Mouse (Mus musculus): ENCODE measurements around the gene Sorl1.
"Not testable (repeated sequence)": the region's sequence is repeated elsewhere in the genome, so short reads cannot be mapped to it uniquely, and the experiment has no call there.

Sorl1 gene

DNA sequence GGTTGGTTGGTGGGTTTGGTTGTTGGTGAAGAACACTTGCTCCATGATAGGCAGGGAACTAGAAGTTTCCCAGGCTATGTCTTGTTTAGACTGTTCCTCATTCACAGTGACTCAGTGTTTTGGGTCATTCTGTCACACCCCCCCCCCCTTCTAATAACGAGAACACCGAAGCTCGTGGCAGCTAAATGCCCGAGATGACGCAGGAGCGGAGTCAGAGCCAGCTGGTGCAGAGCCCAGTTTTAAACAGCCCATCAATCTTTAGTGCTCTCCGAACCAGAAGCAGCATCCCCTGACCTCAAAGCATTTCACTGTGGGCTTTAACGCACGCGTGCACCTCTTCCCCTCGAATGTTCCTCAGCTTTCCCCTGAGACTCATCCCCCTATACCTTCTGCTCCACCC is 29.3 kb downstream of the Sorl1 start:
- in situ Hi-C loops (cut with MboI, MseI): no loop called here

DNA sequence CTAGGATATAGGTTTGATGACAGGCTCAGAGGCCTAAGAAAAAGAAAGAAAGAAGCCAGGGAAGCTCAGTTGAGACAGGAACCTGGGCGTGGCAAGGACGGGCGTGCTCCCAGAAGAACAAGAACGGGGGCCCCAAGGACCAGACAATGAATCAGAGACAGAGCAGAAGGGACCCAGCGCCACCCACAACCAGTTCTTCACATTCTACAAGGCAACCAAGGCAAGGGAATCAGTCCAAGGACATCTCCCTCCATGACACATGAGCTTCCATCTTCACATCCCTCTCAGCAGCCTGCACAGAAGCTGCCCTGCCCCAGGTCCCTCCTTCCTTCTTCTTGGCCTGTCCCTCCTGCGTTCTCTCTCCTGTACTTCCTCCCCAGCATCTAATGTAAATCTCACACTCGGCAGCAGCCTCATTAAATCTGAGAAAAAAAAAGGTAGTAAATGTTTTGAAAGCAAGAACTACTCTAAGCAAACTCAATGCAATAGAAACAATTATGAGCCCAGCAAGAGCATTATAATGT is 30.0 kb downstream of the Sorl1 start:
- in situ Hi-C loops (cut with MboI, MseI): no loop called here

GRCm38 (mm10) chr9:42092749-42093148 is 31.3 kb downstream of the Sorl1 start:
- in situ Hi-C loops (cut with MboI, MseI): no loop called here

GRCm38 (mm10) chr9:42091561-42091960 is 32.5 kb downstream of the Sorl1 start:
- in situ Hi-C loops (cut with MboI, MseI): no loop called here

DNA sequence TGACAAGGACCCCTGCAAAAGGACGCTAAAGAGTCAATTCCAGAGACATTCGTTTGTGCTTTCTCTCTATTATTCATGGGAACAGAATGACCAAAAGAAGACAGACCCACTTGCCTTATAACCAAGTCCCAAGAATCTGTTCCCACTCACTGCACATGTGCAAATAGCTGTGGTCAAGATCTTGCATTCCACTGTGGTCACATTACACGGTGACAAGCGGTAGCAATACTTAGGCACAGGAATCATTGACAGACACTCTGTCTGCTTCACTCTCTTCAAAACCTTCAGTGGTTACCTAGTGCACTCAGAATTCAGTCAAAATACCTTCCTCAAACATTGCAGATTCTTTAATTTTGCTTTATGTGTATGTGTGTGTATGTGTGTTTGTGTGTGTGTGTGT is 36.2 kb downstream of the Sorl1 start:
- in situ Hi-C loops (cut with MboI, MseI): no loop called here

DNA sequence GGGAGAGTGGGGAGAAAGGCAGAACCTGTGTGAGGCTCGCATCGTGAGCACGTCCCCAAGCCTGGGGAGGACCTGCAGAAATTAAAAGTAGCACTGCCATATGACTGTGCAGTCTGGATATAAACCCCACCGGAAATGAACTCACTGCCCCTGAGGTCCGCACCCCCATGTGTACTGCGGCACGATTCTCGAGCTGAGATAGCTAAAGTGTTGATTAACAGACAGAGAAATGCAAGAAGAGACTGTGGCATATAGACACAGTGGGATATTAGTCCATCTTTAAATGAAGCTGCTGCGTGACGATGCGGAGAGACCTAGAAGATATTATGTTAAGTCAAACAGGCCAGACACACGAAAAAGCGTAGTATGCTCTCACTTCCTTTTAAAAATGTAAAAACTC is 38.1 kb downstream of the Sorl1 start:
- in situ Hi-C loops (cut with MboI, MseI): no loop called here

- in situ Hi-C loops (cut with MboI, MseI): no loop called here
Measured at GRCm38 (mm10) chr9:42083661-42084067, 40.4 kb downstream of the Sorl1 start.

DNA sequence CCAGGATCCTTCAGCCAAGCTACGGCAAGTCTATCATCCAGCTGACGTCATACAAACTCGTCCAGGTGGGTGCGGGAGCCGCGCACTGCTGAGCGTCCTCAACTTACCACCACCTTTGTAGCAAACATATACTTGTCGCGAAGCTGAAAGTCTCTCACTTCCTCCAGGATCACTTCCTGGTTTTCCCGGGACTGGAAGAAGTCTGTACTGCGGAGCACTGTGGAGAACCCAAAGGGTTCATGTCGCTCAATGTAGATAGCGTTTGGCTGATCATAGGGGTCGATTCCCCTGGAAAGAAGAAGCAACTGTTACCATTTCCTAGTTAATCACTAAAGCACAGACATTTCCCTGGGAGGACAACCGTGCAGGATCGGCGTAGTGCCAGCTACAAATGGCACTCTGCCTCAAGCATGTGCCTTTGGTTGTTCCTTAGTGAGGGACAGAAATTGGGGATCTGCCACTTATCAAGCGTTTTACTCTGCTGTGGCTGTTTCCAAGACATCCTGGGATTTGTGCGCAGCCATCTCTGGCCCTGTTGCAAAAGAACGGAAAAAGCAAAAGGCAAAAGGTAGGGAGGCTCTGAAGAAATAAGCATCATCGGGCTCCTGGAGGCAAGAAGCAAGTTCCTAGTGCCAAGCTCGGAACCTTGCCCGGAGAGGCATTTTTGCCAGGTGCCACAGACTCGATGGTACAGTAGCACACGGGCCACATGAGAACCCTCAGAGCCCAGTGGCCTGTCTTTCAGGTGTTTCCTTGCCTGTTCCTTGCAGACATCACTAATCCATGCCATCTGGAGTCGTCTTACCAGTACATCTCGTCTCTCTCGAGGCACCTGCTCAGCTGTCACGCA is 42.2 kb downstream of the Sorl1 start:
- in situ Hi-C loops (cut with MboI, MseI): no loop called here

GRCm38 (mm10) chr9:42080671-42081070 is 43.4 kb downstream of the Sorl1 start:
- in situ Hi-C loops (cut with MboI, MseI): no loop called here

DNA sequence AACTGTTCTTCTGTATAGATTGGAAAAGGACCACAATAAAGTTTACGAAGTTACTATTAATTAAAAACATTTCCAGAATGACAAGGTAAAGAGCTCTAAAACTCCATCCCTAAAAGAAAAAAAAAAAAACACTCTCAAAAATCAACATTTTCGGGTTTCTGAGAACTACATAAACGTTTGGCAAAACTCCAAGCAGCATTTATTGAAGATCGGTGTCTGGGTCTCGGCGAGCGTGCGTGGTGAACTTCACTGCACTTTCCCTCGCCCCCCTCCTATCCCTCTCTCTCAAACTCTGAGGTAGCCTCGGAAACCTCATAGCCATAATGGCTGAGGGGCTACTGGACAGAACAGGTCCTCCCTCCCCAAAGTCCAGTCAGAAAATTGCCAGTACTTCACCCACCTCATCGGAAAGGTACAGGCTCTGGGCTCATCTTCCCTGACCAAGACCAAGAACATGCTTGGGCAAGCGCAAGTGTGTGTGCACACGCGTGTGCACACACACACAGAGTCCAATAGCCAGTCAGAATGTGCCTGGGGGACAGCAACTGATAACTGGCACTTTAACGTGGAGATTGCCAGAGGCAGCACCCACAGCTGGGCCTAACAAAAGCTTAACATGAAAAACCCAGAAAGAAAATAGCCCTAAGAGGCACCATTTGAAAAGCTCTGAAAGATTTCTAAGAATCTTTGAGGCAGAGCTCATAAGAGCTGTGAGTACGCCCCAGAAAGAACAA is 46.8 kb downstream of the Sorl1 start:
- in situ Hi-C loops (cut with MboI, MseI): no loop called here

GRCm38 (mm10) chr9:42076256-42076849 is 47.7 kb downstream of the Sorl1 start:
- in situ Hi-C loops (cut with MboI, MseI): no loop called here

GRCm38 (mm10) chr9:42075241-42075640 is 48.9 kb downstream of the Sorl1 start:
- in situ Hi-C loops (cut with MboI, MseI): no loop called here

- in situ Hi-C loops (cut with MboI, MseI): no loop called here
Measured at GRCm38 (mm10) chr9:42072010-42072409, 52.1 kb downstream of the Sorl1 start.

DNA sequence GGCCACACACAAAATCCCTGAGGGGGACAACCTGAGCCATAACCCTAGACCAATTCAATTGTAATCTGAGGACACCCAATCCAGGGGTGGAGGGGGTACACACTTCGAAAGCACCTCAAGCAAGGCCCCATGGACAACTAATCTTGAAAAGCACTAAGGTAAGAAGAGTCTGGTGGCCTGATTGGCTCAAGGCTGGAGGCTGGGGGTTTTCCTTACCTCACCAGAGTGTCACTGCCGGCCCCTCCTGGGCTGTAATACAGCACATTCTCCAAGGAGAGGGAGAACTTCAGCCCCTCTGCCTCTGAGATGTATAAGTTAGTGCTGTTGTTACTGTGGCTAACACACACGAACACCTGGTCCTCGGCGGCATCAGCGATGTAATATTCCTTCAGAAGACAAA is 53.2 kb downstream of the Sorl1 start:
- in situ Hi-C loops (cut with MboI, MseI): no loop called here

DNA sequence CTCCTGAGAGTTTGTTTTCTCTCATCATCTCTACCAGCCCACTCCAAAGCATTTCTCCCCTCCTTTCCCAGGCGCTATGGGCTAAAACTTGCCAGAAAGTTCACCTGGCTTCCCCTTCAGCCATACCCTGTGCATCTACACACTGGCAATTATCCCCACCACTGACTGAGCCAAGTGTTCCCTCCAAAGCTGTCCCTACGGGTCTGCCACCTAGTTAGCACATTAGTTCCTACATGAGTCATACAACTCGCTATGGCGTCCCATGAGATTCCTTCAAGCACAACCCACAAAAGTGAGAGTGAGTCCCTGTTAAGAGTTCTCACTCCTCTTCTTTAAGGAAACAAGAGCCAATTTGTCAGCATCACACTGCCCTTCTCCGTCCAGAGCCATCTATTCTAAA is 54.6 kb downstream of the Sorl1 start:
- in situ Hi-C loops (cut with MboI, MseI): no loop called here

GRCm38 (mm10) chr9:42067950-42068349 is 56.1 kb downstream of the Sorl1 start:
- in situ Hi-C loops (cut with MboI, MseI): no loop called here

DNA sequence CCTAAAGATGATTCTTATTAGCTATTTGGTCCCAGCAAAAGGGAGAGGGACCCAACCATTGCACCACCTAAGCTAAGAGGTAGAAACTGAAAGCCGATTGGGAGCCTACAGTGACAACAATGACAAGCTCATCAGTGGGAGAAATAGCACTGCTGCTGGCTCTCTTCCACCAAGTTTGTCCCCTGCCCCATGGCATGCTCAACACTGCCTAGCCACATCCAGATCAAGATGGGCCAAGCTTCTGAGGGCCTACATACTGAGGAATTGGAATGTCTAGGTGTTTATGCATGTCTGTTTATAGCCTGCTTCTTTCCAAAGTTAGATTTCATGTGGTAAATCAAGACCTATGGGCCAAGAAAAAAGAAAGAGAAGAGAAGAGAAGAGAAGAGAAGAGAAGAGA is 58.3 kb downstream of the Sorl1 start:
- in situ Hi-C loops (cut with MboI, MseI): no loop called here

DNA sequence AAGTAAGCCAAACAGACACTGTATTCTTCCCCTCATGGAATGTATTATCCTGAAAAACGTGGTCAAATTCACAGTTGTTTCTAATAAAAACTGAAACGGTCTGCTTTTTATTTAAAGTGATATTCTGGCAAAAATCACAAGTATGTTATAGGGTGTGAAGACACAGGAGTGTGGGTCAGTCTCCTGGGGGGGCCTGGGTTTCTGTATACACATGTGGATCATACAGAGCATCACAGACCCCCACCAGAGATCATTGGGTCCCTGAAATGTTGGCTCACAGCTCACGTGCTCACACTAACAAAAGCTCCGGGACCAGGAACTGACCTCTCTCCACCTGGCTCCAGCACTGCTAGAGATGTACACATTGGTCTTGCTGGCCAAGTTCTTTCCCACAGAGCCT is 60.7 kb downstream of the Sorl1 start:
- in situ Hi-C loops (cut with MboI, MseI): no loop called here

GRCm38 (mm10) chr9:42062269-42062668 is 61.8 kb downstream of the Sorl1 start:
- in situ Hi-C loops (cut with MboI, MseI): no loop called here

DNA sequence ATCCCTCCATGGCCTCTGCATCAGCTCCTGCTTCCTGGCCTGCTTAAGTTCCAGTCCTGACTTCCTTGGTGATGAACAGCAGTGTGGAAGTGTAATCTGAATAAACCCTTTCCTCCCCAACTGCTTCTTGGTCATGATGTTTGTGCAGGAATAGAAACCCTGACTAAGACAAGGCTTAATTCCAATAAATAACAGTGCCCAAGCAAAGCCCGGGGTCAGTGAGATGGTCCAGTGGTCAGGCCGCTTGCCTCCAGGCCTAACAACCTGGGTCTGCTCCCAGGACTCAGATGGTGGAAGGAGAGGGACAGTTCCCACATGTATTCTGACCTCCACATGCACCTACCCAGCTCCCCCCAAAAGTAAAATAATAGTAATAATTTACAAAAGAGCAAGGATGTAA is 65.1 kb downstream of the Sorl1 start:
- in situ Hi-C loops (cut with MboI, MseI): not testable (repeated sequence)

- in situ Hi-C loops (cut with MboI, MseI): no loop called here
Measured at GRCm38 (mm10) chr9:42056591-42056990, 67.5 kb downstream of the Sorl1 start.

DNA sequence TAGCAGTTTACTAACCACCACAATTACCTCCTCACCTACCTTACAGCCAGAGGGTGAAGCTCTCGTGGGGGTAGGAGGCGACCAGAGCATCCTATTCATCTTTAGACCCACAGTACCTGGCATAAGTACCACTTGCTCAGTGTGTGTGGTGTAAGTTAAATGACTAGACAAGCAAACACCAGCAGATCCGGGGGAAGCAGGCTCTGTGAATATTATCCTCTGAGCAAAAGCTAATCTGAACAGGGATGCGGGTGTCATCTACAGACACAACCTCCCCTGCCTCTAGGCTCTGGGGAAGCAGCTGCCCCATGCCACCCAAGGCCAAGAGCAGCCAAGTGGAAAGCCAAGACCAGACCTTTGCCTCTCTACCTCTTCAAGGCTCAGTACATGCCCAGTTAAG is 68.7 kb downstream of the Sorl1 start:
- in situ Hi-C loops (cut with MboI, MseI): no loop called here

All from T-helper 2 cell (primary cell).